14 mouse cellular contexts compared by ENCODE assay signal in the genomic region with DNA sequence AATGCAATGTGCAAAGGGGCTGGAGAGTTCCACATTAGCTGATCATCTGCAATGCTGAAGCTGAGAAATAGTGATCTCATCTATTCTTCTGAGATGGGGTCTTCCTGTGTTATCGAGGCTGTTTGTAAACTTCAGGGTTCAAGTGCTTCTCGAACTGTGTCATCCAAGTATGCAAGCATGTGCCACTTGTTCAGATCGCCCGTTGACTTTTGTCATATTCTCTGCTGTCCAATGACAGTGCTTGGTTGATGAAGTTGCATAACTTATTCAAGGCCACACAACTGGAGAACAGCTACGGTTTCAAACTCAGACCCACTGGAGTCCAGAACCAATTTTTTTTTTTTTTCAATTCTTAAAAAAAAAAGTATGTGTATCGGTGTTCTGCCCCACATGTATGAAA.
"Had no signal": no experiment of that assay in that cellular context is flagged by ENCODE, and none has a peak within 500 bp of the region (broad histone marks: within the 10 kb centered on the region; RNA-seq: fewer than 3 reads in every experiment).

No protein-coding gene starts in this region.

- H3K9ac ChIP-seq: limb, embryonic 13.5 days; lung, embryonic 14.5 days; midbrain, embryonic 12.5 days; stomach, embryonic 15.5 days had no signal

- H3K27me3 ChIP-seq: limb, embryonic 13.5 days; midbrain, embryonic 12.5 days; stomach, embryonic 15.5 days had no signal

- DNase-seq: kidney, adult 11 months; kidney, adult 9 months; kidney, postnatal 36 days; left cerebral cortex, postnatal 4 days; lung, embryonic 14.5 days; lung, postnatal 10 days; right cerebral cortex, postnatal 14 days had no signal

- H3K27ac ChIP-seq: hindbrain, postnatal 0 days; kidney, postnatal 0 days; limb, embryonic 13.5 days; macrophage; midbrain, embryonic 12.5 days had no signal

- H3K36me3 ChIP-seq: midbrain, embryonic 12.5 days; stomach, embryonic 15.5 days had no signal

- ATAC-seq: hindbrain, postnatal 0 days had no signal

- H3K4me3 ChIP-seq: limb, embryonic 13.5 days; megakaryocyte, embryonic 14.5 days; midbrain, embryonic 12.5 days; stomach, embryonic 15.5 days had no signal

- H3K9me3 ChIP-seq: limb, embryonic 13.5 days; megakaryocyte, embryonic 14.5 days; midbrain, embryonic 12.5 days; stomach, embryonic 15.5 days had no signal

- H3K4me2 ChIP-seq: limb, embryonic 13.5 days; lung, embryonic 14.5 days; midbrain, embryonic 12.5 days; stomach, embryonic 15.5 days had no signal
